Mouse (Mus musculus) hindbrain, embryonic 14.5 days (tissue): Measurements from ENCODE around the gene AI481877. TPM values are rescaled to one million over a fixed set of nuclear protein-coding genes. Genes with fewer than 3 reads are reported as not detected.

Experiments used
- ATAC-seq: fragments of 200-750 bp; cut with Nextera tagmentation; 2 replicates; pipeline ENCODE4 v1.8.0; 2017; ENCODE audit warnings: moderate number of reproducible peaks, mild to moderate bottlenecking, moderate TSS enrichment, moderate library complexity; ENCODE audit not compliant: low FRiP score
- DNase-seq: peaks from one replicate; pipeline ENCODE4 v3.0.0-alpha.2; 2015; ENCODE audit warnings: low spot score
- H3K27ac ChIP-seq: fragments of 300-500 bp; sonication (generic); 2 replicates; pipeline ENCODE4 v1.5.1; 2014; ENCODE audit warnings: mild to moderate bottlenecking, moderate library complexity
- H3K27me3 ChIP-seq: fragments of 300-500 bp; sonication (generic); 2 replicates; pipeline ENCODE4 v1.6.1; 2014; ENCODE audit warnings: mild to moderate bottlenecking, low read length, mixed read lengths; ENCODE audit not compliant: control insufficient read depth, insufficient read depth
- H3K36me3 ChIP-seq: fragments of 300-500 bp; sonication (generic); replicated peaks from 2 replicates; pipeline ENCODE4 v1.6.1; 2014; ENCODE audit not compliant: control insufficient read depth, insufficient read depth
- H3K4me1 ChIP-seq: fragments of 300-500 bp; sonication (generic); replicated peaks from 2 replicates; pipeline ENCODE4 v1.6.1; 2014; ENCODE audit warnings: antibody characterized with exemption, low read length, mixed read lengths; ENCODE audit not compliant: control insufficient read depth, insufficient read depth
- H3K4me2 ChIP-seq: fragments of 300-500 bp; sonication (generic); replicated peaks from 2 replicates; pipeline ENCODE4 v1.6.1; 2014; ENCODE audit warnings: mild to moderate bottlenecking, moderate library complexity
- H3K4me3 ChIP-seq: fragments of 300-500 bp; sonication (generic); replicated peaks from 2 replicates; pipeline ENCODE4 v1.5.1; 2014; ENCODE audit warnings: mild to moderate bottlenecking, low read length
- H3K9ac ChIP-seq: fragments of 300-500 bp; sonication (generic); 2 replicates; pipeline ENCODE4 v1.6.1; 2014
- H3K9me3 ChIP-seq: fragments of 300-500 bp; sonication (generic); 2 replicates; pipeline ENCODE4 v1.6.1; 2016; ENCODE audit warnings: low read length; ENCODE audit not compliant: control insufficient read depth
- WGBS: fragments of 180-500 bp; shearing (Covaris S2); extraction: QIAGEN DNeasy Blood & Tissue Kit; methylation state at CpG from one replicate; pipeline ENCODE4 v1.1.7; 2014; 5-methylcytosine and 5-hydroxymethylcytosine counted together
- polyA plus RNA-seq: library from polyadenylated mRNA; unstranded; fragments of >200 nt; fragmentation: Nextera tagmentation; extraction: Ambion mirVana; gene quantifications from 2 replicates; pipeline ENCODE4 v1.2.1, GENCODE M21; 2014

AI481877 gene
- polyA plus RNA-seq, 1 experiment from 2014 or later: not detected

DNA sequence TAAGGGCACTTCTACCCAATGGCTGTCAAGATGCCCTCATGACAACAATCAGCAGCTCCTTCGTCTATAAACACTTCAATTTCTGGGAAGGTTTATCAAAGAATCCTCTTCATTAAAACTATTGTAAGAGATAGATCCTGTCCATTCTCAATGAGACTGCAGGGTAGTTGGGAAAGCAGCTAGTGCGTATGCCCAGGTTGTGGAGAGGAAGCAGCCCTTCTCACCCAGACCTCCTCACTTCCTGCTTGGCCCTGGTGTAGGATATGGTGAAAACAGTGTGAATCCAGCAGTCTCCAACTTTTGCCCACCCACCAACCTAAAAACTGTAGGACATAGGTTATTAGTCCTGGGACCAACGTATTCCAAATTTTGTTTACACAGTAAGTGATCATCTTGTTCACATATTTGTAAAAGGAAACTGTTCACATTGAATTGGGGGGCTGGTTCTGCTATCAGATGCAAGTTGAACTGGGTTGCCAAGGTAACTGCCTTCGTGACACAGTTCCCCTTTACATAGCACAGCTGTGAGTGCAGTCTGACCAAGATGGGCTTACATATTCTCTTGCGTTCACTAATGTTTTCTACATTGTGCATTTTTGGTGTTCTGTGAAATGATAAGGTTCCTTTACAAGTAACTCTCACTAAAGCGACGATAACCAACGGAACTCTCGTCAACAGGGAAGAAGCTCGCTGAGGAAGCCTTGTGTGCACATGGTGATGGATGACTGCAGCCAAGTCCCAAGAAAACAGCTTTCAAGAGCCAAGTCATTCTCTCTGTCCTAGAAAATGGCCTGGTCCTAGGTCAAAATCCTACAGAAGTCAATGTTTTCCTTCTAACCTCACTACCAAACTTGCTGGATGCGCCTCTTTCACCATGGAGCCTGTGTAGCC is 98.1 kb downstream of the AI481877 start:
- H3K4me2 ChIP-seq: no peak overlapping the region
- H3K27ac ChIP-seq: no peak overlapping the region
- H3K9ac ChIP-seq: no peak overlapping the region
- peaks cover 27% of the 10 kb centered on the region for H3K36me3 ChIP-seq
- 90% methylated on average over 11 of the region's 11 CpGs for WGBS
- no peaks in the 10 kb centered on the region for H3K27me3 ChIP-seq
- ATAC-seq (no peak), DNase-seq (no peak)
- H3K9me3 ChIP-seq: no peaks in the 10 kb centered on the region
- H3K4me1 ChIP-seq: 0 out of 2 replicates have a peak, but pooled peaks cover 11% of the 10 kb centered on the region
- H3K4me3 ChIP-seq: no peak overlapping the region

DNA sequence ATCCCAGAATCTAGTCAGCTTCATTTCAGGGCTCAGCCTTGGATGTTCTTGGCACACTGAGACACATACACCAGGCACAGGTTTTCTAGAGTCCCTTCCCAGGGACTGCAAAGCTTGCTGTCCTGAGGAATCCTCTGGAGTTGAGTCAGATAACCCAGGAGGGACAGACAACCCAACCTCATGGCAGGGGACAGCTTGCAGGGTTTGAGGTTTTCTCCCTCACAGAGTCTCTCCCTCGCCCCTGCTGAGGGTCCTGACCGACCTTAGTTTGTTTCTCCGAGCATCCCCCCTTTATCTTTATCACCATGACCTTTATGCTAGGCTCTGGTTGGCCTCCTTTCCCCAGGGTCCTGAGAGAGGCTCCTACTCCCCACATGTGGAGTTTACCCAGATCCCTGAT is 101.3 kb downstream of the AI481877 start:
- 0 out of 2 replicates have a peak, but pooled peaks cover 2% of the 10 kb centered on the region for H3K9me3 ChIP-seq
- peaks cover 27% of the 10 kb centered on the region for H3K36me3 ChIP-seq
- H3K4me1 ChIP-seq: peaks cover 16% of the 10 kb centered on the region
- H3K9ac ChIP-seq: no peak overlapping the region
- no peak for ATAC-seq
- WGBS: 72% methylated on average over 3 of the region's 3 CpGs
- H3K27ac ChIP-seq: no peak overlapping the region
- DNase-seq: no peak
- no peak overlapping the region for H3K4me3 ChIP-seq
- H3K4me2 ChIP-seq: no peak overlapping the region
- no peaks in the 10 kb centered on the region for H3K27me3 ChIP-seq

DNA sequence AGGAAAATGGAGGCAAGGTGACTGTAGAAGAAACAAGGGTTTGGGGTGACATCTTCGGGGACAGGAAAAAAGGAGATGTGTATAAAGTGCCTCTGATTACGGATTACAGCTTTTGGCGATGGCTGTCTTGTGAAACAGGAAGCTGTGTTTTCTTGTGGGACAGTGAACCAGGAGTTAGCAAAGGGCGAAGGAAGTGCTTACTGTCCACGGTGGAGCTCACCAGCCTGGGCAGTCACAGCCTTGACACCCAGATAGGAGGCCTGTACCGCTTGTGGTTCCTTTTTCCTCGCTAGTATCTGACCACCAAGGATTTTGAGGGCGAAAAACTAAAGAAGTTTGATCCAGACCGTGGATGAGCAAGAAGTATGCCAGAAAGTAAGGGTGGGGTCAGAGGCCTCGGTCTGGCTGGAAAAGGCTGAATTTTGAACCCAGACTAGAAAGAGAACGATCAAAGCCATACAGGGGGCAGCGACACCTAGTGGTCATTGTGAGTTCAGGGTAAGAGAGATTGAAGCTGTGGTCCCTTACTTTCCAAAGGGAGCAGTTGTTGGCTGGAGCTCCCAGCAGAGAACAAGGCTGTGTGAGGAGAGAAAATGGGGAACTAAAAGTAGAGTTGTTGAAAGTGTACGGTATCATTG is 102.2 kb downstream of the AI481877 start:
- 51% methylated on average over 13 of the region's 13 CpGs for WGBS
- no peak overlapping the region; the same call in 1 of the 2 replicates for H3K4me3 ChIP-seq

DNA sequence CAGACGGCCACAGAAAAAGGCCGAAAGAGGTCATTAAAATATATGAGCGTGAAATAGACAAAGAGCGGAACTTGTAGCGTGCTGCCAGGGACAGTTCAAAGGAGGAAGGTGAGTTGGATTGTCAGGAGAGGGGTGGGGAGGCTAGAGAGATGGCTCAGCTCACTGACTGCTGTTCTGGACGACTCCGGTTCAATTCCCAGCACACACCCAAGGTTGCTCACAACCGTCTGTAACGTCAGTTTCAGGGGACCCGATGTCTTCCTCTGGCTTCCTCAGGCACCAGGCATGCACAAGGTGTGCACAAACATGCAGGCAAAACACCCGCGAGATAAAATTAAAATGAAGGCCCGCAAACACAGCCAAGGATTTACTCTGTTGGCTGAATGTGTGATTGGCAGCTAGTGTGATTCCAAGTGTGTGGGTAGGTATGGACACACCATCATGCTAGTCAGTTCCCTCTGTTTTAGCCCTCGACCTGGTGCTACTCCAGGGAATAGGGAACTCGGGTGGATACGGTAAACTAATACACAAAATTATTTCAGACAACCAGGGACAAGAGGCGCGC is 102.9 kb downstream of the AI481877 start:
- Histone ChIP-seq H3K4me1 (peaks cover 16% of the 10 kb centered on the region), H3K4me2 (peak overlapping the region; percentile 60), H3K27me3 (no peaks in the 10 kb centered on the region), H3K9ac (peak overlapping the region; percentile 93), H3K27ac (peak overlapping the region; percentile 95), H3K36me3 (peaks cover 18% of the 10 kb centered on the region; the same call in 1 of the 2 replicates), H3K4me3 (peak overlapping the region; percentile 78), H3K9me3 (0 out of 2 replicates have a peak, but pooled peaks cover 2% of the 10 kb centered on the region)
- no peak for DNase-seq
- peak; percentile 24; the same call in 1 of the 2 replicates for ATAC-seq
- WGBS: 57% methylated on average over 18 of the region's 18 CpGs

More for the DNA sequence above, 102.2 kb downstream of the AI481877 start:
- H3K9me3 ChIP-seq: 0 out of 2 replicates have a peak, but pooled peaks cover 2% of the 10 kb centered on the region
- H3K4me1 ChIP-seq: peaks cover 16% of the 10 kb centered on the region
- H3K27me3 ChIP-seq: no peaks in the 10 kb centered on the region
- peaks cover 24% of the 10 kb centered on the region; the same call in 1 of the 2 replicates for H3K36me3 ChIP-seq
- H3K4me2 ChIP-seq: peak overlapping the region; percentile 60
- H3K27ac ChIP-seq: no peak overlapping the region
- DNase-seq (peak; percentile 78), ATAC-seq (0 out of 2 replicates have a peak, but pooled peaks have one; percentile 18)
- H3K9ac ChIP-seq: no peak overlapping the region

DNA sequence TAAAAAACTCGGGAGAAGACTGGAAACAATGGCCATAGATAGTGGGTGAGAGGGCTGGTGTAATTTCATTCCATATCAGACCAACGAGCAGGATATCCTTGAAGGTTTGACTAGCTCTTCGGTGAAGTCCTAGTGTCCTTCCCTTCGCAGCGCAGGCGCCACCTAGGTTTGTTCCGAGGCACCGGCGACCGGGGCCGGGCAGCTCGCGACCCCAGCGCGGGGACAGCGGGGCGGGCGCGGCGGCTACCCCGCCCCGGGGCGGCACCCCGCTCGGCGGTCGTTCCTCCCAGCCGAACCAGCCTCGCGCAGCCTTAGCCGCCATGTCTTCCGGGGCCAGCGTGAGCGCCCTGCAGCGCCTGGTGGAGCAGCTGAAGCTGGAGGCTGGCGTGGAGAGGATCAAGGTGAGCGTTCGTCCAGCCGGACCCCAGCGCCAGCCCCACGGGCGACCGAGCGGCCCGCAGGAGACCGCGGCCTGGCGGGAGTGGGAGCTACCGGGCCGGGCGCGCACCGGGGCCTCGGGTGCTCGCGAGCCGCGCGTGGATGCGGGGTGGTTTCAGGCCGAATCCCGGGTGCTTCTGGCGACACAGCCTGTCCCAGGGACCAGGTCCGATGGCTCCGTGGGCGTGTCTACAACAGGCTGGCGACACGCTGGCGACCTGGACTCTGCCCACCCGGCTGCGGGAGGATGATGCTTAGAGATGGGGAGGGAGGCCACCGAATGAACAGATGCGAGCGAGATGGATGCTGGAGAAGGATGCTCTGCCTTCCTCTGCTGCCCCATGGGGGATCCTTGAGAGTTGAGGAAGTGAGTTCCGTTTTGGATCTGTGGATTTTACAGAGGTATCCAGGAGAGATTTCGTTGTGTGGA is 103.6 kb downstream of the AI481877 start, which contains the start of gene Gng10:
Gene Gng10, plus strand, starts transcription at position 171 of the 868 bp plus-strand sequence.
- Histone ChIP-seq H3K4me1 (peaks cover 16% of the 10 kb centered on the region), H3K27ac (peak within 1 kb of the TSS; percentile 95), H3K9ac (peak within 1 kb of the TSS; percentile 93), H3K36me3 (0 out of 2 replicates have a peak, but pooled peaks cover 11% of the 10 kb centered on the region), H3K9me3 (0 out of 2 replicates have a peak, but pooled peaks cover 2% of the 10 kb centered on the region), H3K27me3 (no peaks in the 10 kb centered on the region), H3K4me3 (peak within 1 kb of the TSS; percentile 78), H3K4me2 (peak within 1 kb of the TSS; percentile 60)
- DNase-seq (peak; percentile 59), ATAC-seq (peak; percentile 91)
- WGBS: 5% methylated on average over 74 of the region's 76 CpGs

DNA sequence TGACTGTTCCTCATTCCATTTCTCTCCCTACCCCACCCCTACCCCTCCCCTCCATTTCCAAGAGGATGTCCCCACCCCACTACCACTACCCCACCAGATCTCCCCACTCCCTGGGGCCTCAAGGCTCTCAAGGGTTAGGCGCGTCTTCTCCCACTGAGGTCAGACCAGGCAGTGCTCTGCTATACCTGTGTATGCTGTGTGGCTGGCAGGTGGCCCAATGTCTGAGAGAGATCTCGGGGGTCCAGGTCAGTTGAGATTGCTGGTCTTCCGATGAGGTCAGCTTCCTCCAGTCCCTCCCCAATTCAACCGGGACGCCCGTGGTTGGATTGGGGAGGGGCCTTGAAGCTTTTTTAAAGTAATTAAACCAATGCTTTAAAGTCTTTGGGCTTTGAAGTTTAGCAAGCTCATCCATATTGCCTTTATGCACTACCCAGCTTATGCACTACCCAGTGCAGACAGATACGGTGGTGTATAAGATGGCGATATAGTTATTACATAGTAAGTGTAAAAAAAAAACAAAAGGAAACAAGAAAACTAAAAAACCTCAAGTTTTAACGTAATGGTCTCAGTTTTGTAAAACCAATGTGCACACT is 104.4 kb downstream of the AI481877 start:
- DNase-seq (peak; percentile 31), ATAC-seq (no peak)
- peak overlapping the region; percentile 93 for H3K9ac ChIP-seq
- H3K4me1 ChIP-seq: peaks cover 16% of the 10 kb centered on the region
- H3K9me3 ChIP-seq: 0 out of 2 replicates have a peak, but pooled peaks cover 2% of the 10 kb centered on the region
- no peaks in the 10 kb centered on the region for H3K27me3 ChIP-seq
- H3K27ac ChIP-seq: peak overlapping the region; percentile 95
- H3K36me3 ChIP-seq: 0 out of 2 replicates have a peak, but pooled peaks cover 5% of the 10 kb centered on the region
- H3K4me2 ChIP-seq: peak overlapping the region; percentile 60
- WGBS: 80% methylated on average over 10 of the region's 10 CpGs
- H3K4me3 ChIP-seq: peak overlapping the region; percentile 78

DNA sequence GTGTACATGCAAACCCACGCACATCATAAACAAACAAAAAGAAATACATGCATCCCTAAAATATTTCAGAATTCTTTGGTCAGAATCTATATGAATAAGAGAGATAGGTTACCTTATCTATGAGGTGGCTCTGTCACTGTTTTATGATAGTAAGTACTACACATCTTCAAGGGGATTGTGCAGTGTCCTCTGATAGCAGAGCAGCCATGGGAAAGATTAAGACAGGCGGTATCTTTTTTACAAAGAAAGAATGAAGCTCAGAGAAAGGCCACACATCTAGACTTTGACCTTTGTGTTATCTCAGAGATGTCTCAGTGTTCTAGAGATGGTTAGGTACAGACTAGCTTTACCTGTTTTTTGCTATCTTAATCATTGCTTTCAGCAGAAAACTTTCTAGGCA is 121.9 kb downstream of the AI481877 start:
- Histone ChIP-seq H3K4me2 (no peak overlapping the region), H3K4me3 (no peak overlapping the region), H3K9ac (no peak overlapping the region), H3K9me3 (no peaks in the 10 kb centered on the region), H3K27ac (no peak overlapping the region), H3K27me3 (no peaks in the 10 kb centered on the region), H3K36me3 (peaks cover 36% of the 10 kb centered on the region), H3K4me1 (no peaks in the 10 kb centered on the region)
- 90% methylated on average over 2 of the region's 2 CpGs for WGBS
- DNase-seq (no peak), ATAC-seq (no peak)

DNA sequence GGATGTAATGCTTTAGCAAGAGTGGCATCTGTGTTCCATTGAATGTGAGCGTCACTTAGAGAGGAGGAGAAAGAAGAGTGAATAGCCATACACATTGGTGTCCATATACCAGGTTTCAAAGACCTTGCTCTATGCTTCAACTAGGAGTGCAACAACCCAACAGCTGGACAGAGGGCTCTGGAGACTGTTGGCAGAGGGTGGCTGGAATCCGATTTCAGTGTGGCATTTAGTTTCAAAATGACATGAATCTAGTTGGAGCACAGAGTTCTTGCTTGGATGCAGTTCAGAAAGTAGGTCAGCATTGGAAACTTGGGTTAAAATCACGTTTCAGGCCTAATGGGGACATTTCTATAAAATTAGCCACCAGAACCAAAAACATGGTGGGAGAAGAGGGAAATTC is 123.6 kb downstream of the AI481877 start:
- no peaks in the 10 kb centered on the region for H3K9me3 ChIP-seq
- H3K9ac ChIP-seq: no peak overlapping the region
- no peak overlapping the region for H3K4me2 ChIP-seq
- no peaks in the 10 kb centered on the region for H3K4me1 ChIP-seq
- H3K4me3 ChIP-seq: no peak overlapping the region
- peaks cover 26% of the 10 kb centered on the region for H3K36me3 ChIP-seq
- ATAC-seq: no peak
- H3K27me3 ChIP-seq: no peaks in the 10 kb centered on the region
- 88% methylated on average over 3 of the region's 3 CpGs for WGBS
- H3K27ac ChIP-seq: no peak overlapping the region
- DNase-seq: no peak
